Mouse (Mus musculus) right cerebral cortex, postnatal 36 days (tissue): ENCODE measurements at regions not wholly inside any gene's neighbourhood (a gene's known extent, or its start where the extent isn't known, plus 50 kb on each side); places are given as distances from the start of the nearest gene placed in this dataset.

Experiments used
- DNase-seq, 2 experiments: peaks; one replicate each; pipeline ENCODE4 v3.0.0; 2022; ENCODE audit warnings: low spot score in 2 of 2, mixed read lengths in 1 of 2

GRCm38 (mm10) chr11:21478191-21478590 is 93.8 kb upstream of the Wdpcp start:
- peak; percentile 24 to 47 for DNase-seq

GRCm38 (mm10) chr11:21470711-21471110 is 99.7 kb upstream of the Ugp2 start:
- no peak for DNase-seq

- no peak for DNase-seq
These were observed 97.5 kb upstream of the Ugp2 start for GRCm38 (mm10) chr11:21468465-21468864.

- no peak for DNase-seq
These were observed 89.0 kb upstream of the Ugp2 start for GRCm38 (mm10) chr11:21460011-21460410.

- no peak for DNase-seq
These were observed 82.5 kb upstream of the Ugp2 start for GRCm38 (mm10) chr11:21453308-21454106.

GRCm38 (mm10) chr11:21433726-21434125 is 62.7 kb upstream of the Ugp2 start:
- no peak for DNase-seq

GRCm38 (mm10) chr11:21430021-21430420 is 59.0 kb upstream of the Ugp2 start:
- no peak for DNase-seq

GRCm38 (mm10) chr11:21428749-21429148 is 57.7 kb upstream of the Ugp2 start:
- no peak for DNase-seq

- no peak for DNase-seq
These were observed 57.0 kb upstream of the Ugp2 start for GRCm38 (mm10) chr11:21428013-21428317.

GRCm38 (mm10) chr11:21427291-21428012 is 56.5 kb upstream of the Ugp2 start:
- no peak for DNase-seq

GRCm38 (mm10) chr11:21425480-21426101 is 54.6 kb upstream of the Ugp2 start:
- DNase-seq = no peak

- no peak for DNase-seq
These were observed 53.3 kb upstream of the Ugp2 start for GRCm38 (mm10) chr11:21424345-21424744.

- DNase-seq = no peak
These were observed 51.4 kb upstream of the Ugp2 start for GRCm38 (mm10) chr11:21422281-21422878.
